Mouse (Mus musculus): Measurements from ENCODE around the gene Snapc3.

DNA sequence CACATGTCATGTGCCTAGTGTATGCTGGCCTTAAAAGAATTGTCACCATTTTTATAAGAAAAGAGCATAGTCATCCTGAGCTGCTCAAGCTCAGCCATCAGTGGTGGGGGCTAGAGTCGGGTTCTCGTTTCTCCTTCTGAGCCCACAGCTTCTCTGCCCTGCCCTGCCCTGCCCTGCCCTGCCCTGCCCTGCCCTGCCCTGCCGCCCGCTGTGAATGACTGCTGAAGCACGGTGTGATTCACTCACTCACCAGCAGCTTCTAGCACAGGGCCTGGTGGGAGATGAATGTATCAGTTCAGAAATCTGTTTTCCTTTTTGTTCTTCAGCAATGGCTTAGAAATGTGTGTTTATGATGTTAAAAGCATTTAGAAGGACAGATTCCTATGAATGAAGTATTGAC is 21.5 kb downstream of the Snapc3 start:
- TF ChIP-seq CTCF (IDR thresholded peaks at IDR 0.05; ENCODE audit: insufficient read depth, low read depth, low read length) (no peak), POLR2A (IDR thresholded peaks at IDR 0.05; ENCODE audit: insufficient read depth, low read depth, low read length) (no peak)
